Mouse (Mus musculus): ENCODE data around the gene Tmem132d. TPM values are rescaled to one million over a fixed set of nuclear protein-coding genes. Genes with fewer than 3 reads are reported as not detected.

The Tmem132d gene
- polyA plus RNA-seq, 1 experiment from 2014 or later, result 0.16 TPM

GRCm38 (mm10) chr5:128190243-128190820 lies 242.5 kb downstream of the Tmem132d start:
- 75% methylated on average over 14 of the region's 14 CpGs for WGBS
- H3K9me3 ChIP-seq (replicated peaks; ENCODE audit: control insufficient read depth, low read length), result no peaks in the 10 kb centered on the region; the same call in 1 of the 2 replicates
- H3K27me3 ChIP-seq (ENCODE audit: control insufficient read depth, insufficient read depth, low read length), result no peaks in the 10 kb centered on the region
- no peak overlapping the region for H3K9ac ChIP-seq (ENCODE audit: low read length)
- H3K27ac ChIP-seq (ENCODE audit: low read length), result no peak overlapping the region
- H3K4me3 ChIP-seq (ENCODE audit: low read length), result no peak overlapping the region
- no peaks in the 10 kb centered on the region for H3K4me1 ChIP-seq (ENCODE audit: control insufficient read depth, insufficient read depth, low read length)
- H3K4me2 ChIP-seq (ENCODE audit: low read depth, low read length), result no peak overlapping the region
- no peak for ATAC-seq (replicated peaks; ENCODE audit: extremely low read depth, insufficient read depth, low FRiP score)
- H3K36me3 ChIP-seq (ENCODE audit: control insufficient read depth, insufficient read depth), result no peaks in the 10 kb centered on the region

DNA sequence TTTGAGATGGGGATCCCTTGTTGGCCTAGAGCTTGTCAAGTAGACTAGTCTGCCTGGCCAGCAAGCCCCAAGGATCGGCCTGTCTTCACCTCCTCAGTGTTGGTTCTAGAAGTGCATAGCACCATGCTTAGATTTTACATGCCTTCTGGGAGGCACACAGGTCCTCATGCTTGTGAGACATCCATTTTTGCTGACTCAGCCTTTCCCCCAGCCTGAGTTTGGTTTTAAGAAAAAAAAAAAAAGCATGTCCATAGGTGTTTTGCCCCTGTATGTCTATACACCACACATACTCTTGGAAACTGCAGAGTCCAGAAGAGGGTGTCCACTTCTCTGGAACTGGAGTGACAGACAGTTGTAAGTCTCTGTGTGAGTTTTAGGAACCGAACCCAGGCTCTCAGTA lies 256.6 kb downstream of the Tmem132d start:
- Histone ChIP-seq H3K27me3 (ENCODE audit: control insufficient read depth, insufficient read depth, low read length) (no peaks in the 10 kb centered on the region), H3K36me3 (ENCODE audit: control insufficient read depth, insufficient read depth) (no peaks in the 10 kb centered on the region), H3K4me3 (ENCODE audit: low read length) (no peak overlapping the region), H3K4me2 (ENCODE audit: low read depth, low read length) (no peak overlapping the region), H3K4me1 (ENCODE audit: control insufficient read depth, insufficient read depth, low read length) (no peaks in the 10 kb centered on the region), H3K27ac (ENCODE audit: low read length) (no peak overlapping the region), H3K9me3 (replicated peaks; ENCODE audit: control insufficient read depth, low read length) (no peaks in the 10 kb centered on the region), H3K9ac (ENCODE audit: low read length) (no peak overlapping the region)
- no peak for ATAC-seq (replicated peaks; ENCODE audit: extremely low read depth, insufficient read depth, low FRiP score)
- WGBS, result 79% methylated on average over 2 of the region's 2 CpGs

DNA sequence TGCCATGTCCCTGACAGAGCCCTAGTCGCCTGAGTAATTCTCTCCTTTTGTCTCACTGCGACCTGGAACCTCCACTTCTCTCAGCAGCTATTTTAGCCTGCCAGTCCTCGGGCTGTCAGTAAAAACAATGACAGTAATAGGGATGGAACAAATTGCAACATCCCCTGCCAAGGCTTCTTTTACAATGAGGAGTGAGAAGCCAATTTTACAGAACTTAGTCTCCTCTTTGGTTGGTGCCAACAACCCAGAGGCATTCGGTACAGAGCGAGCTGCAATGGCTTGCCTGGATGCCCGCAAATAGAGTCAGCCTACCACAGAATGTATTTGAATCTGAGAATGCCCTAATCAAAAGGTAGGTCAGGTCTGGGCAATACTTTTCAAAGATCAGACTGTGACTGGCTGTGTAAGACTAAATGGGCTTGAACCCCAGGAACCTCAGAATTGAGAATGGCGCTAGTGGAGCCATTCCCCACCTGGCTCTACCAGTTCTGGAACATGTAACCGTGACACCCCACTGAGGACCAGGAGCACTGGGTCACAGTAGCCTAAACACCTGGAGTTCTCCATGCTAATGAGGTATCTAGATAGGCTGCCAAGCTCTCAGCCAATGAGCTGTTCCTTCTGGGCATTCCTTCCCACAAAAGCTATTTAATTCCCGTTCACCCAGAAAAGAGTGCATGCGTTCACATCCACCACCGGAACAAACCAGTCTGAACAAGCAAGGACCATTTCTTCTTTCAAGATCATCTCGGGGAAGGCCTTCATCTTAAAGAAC lies 273.8 kb downstream of the Tmem132d start:
- Histone ChIP-seq H3K27ac (ENCODE audit: low read length) (no peak overlapping the region), H3K36me3 (ENCODE audit: control insufficient read depth, insufficient read depth) (no peaks in the 10 kb centered on the region), H3K9me3 (replicated peaks; ENCODE audit: control insufficient read depth, low read length) (peaks cover 3% of the 10 kb centered on the region), H3K9ac (ENCODE audit: low read length) (no peak overlapping the region), H3K4me3 (ENCODE audit: low read length) (no peak overlapping the region), H3K4me2 (ENCODE audit: low read depth, low read length) (no peak overlapping the region), H3K27me3 (ENCODE audit: control insufficient read depth, insufficient read depth, low read length) (no peaks in the 10 kb centered on the region), H3K4me1 (ENCODE audit: control insufficient read depth, insufficient read depth, low read length) (no peaks in the 10 kb centered on the region)
- ATAC-seq (replicated peaks; ENCODE audit: extremely low read depth, insufficient read depth, low FRiP score), result no peak
- WGBS, result 74% methylated on average over 12 of the region's 12 CpGs

DNA sequence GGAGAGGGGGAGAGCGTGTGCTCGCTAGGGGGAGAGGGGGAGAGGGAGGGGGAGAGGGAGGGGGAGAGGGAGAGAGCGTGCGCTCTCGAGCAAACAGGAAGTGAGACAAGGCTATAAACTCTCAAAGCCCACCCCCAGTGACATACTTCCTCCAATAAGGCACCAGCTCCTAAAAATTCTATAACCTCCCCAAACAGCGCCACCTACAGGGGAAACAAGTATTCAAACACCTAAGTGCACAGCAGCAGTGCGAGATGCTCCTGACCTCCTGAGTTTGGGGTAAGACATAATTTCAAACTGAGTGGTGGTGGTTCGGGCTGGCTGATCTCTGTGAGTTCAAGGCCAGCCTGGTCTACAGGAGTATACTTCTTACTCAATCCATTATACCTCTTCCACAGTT lies 281.4 kb downstream of the Tmem132d start:
- Histone ChIP-seq H3K4me1 (ENCODE audit: control insufficient read depth, insufficient read depth, low read length) (no peaks in the 10 kb centered on the region), H3K36me3 (ENCODE audit: control insufficient read depth, insufficient read depth) (no peaks in the 10 kb centered on the region), H3K9me3 (replicated peaks; ENCODE audit: control insufficient read depth, low read length) (no peaks in the 10 kb centered on the region; the same call in 1 of the 2 replicates), H3K27ac (ENCODE audit: low read length) (no peak overlapping the region), H3K27me3 (ENCODE audit: control insufficient read depth, insufficient read depth, low read length) (no peaks in the 10 kb centered on the region), H3K9ac (ENCODE audit: low read length) (no peak overlapping the region), H3K4me2 (ENCODE audit: low read depth, low read length) (no peak overlapping the region), H3K4me3 (ENCODE audit: low read length) (no peak overlapping the region)
- no peak for ATAC-seq (replicated peaks; ENCODE audit: extremely low read depth, insufficient read depth, low FRiP score)
- 82% methylated on average over 7 of the region's 8 CpGs for WGBS

- Histone ChIP-seq H3K4me3 (ENCODE audit: low read length) (no peak overlapping the region), H3K9ac (ENCODE audit: low read length) (no peak overlapping the region), H3K4me1 (ENCODE audit: control insufficient read depth, insufficient read depth, low read length) (no peaks in the 10 kb centered on the region), H3K4me2 (ENCODE audit: low read depth, low read length) (no peak overlapping the region), H3K9me3 (replicated peaks; ENCODE audit: control insufficient read depth, low read length) (peaks cover 4% of the 10 kb centered on the region; the same call in 1 of the 2 replicates), H3K27me3 (ENCODE audit: control insufficient read depth, insufficient read depth, low read length) (no peaks in the 10 kb centered on the region), H3K27ac (ENCODE audit: low read length) (no peak overlapping the region), H3K36me3 (ENCODE audit: control insufficient read depth, insufficient read depth) (no peaks in the 10 kb centered on the region)
- 71% methylated on average over 15 of the region's 15 CpGs for WGBS
- no peak for ATAC-seq (replicated peaks; ENCODE audit: extremely low read depth, insufficient read depth, low FRiP score)
Observed at GRCm38 (mm10) chr5:128146901-128147645, 285.8 kb downstream of the Tmem132d start.

DNA sequence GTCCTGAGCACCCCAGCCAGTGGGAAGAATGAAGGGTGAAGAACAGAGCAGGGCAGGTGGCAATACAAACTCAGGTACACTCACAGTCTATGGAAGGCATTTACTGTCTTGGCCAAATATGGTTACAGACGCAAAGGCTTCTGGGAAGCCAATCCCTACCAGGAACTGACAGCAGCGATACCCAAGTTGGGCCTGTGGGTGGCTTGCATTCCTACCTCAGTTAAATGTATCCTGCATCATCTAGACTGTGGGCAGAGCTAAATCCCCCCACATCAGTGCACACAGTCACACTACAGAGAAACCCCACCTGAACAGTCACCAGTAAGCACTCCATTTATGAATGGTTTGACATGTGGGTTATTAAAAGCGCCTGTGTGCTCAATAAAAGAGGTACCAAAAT lies 288.1 kb downstream of the Tmem132d start:
- Histone ChIP-seq H3K4me2 (ENCODE audit: low read depth, low read length) (no peak overlapping the region), H3K27me3 (ENCODE audit: control insufficient read depth, insufficient read depth, low read length) (no peaks in the 10 kb centered on the region), H3K4me3 (ENCODE audit: low read length) (no peak overlapping the region), H3K4me1 (ENCODE audit: control insufficient read depth, insufficient read depth, low read length) (no peaks in the 10 kb centered on the region), H3K9ac (ENCODE audit: low read length) (no peak overlapping the region), H3K36me3 (ENCODE audit: control insufficient read depth, insufficient read depth) (no peaks in the 10 kb centered on the region), H3K9me3 (replicated peaks; ENCODE audit: control insufficient read depth, low read length) (peaks cover 4% of the 10 kb centered on the region; the same call in 1 of the 2 replicates), H3K27ac (ENCODE audit: low read length) (no peak overlapping the region)
- 74% methylated on average over 3 of the region's 3 CpGs for WGBS
- ATAC-seq (replicated peaks; ENCODE audit: extremely low read depth, insufficient read depth, low FRiP score), result no peak

GRCm38 (mm10) chr5:128136818-128137217 lies 296.1 kb downstream of the Tmem132d start:
- no peak for ATAC-seq (replicated peaks; ENCODE audit: extremely low read depth, insufficient read depth, low FRiP score)
- WGBS, result 44% methylated on average over 8 of the region's 8 CpGs

DNA sequence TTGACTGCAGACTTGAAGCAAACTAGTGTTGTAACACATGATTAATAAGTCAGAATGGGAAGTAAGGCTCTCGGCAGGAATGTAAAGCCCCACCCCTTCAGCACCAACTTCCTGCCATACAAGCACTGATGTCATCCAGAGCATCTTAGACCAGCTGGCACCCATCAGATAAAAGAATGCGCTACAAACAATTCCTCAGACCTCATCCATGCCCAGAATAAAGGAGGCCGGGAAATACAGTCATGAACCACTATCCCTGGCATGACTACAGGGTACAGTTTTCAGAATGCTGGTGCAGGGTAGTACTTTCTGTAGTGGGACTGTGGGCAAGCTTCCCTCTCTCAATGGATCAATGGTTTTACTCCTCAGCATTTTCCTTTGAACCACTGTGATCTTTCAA lies 310.2 kb downstream of the Tmem132d start:
- Histone ChIP-seq H3K9ac (ENCODE audit: low read length) (no peak overlapping the region), H3K9me3 (replicated peaks; ENCODE audit: control insufficient read depth, low read length) (peaks cover 2% of the 10 kb centered on the region), H3K27me3 (ENCODE audit: control insufficient read depth, insufficient read depth, low read length) (no peaks in the 10 kb centered on the region), H3K27ac (ENCODE audit: low read length) (no peak overlapping the region), H3K36me3 (ENCODE audit: control insufficient read depth, insufficient read depth) (no peaks in the 10 kb centered on the region), H3K4me3 (ENCODE audit: low read length) (no peak overlapping the region), H3K4me2 (ENCODE audit: low read depth, low read length) (no peak overlapping the region), H3K4me1 (ENCODE audit: control insufficient read depth, insufficient read depth, low read length) (no peaks in the 10 kb centered on the region)
- WGBS, result 56% methylated on average over 3 of the region's 3 CpGs
- no peak for ATAC-seq (replicated peaks; ENCODE audit: extremely low read depth, insufficient read depth, low FRiP score)

More at GRCm38 (mm10) chr5:128136818-128137217, 296.1 kb downstream of the Tmem132d start:
- Histone ChIP-seq H3K27ac (ENCODE audit: low read length) (no peak overlapping the region), H3K4me3 (ENCODE audit: low read length) (no peak overlapping the region), H3K4me2 (ENCODE audit: low read depth, low read length) (no peak overlapping the region), H3K36me3 (ENCODE audit: control insufficient read depth, insufficient read depth) (no peaks in the 10 kb centered on the region), H3K27me3 (ENCODE audit: control insufficient read depth, insufficient read depth, low read length) (no peaks in the 10 kb centered on the region), H3K9me3 (replicated peaks; ENCODE audit: control insufficient read depth, low read length) (no peaks in the 10 kb centered on the region), H3K9ac (ENCODE audit: low read length) (no peak overlapping the region), H3K4me1 (ENCODE audit: control insufficient read depth, insufficient read depth, low read length) (no peaks in the 10 kb centered on the region)

- WGBS, result 51% methylated on average over 3 of the region's 3 CpGs
- no peaks in the 10 kb centered on the region for H3K27me3 ChIP-seq (ENCODE audit: control insufficient read depth, insufficient read depth, low read length)
- peaks cover 2% of the 10 kb centered on the region; the same call in 1 of the 2 replicates for H3K9me3 ChIP-seq (replicated peaks; ENCODE audit: control insufficient read depth, low read length)
- H3K4me3 ChIP-seq (ENCODE audit: low read length), result no peak overlapping the region
- H3K36me3 ChIP-seq (ENCODE audit: control insufficient read depth, insufficient read depth), result no peaks in the 10 kb centered on the region
- no peak overlapping the region for H3K9ac ChIP-seq (ENCODE audit: low read length)
- H3K4me2 ChIP-seq (ENCODE audit: low read depth, low read length), result no peak overlapping the region
- H3K27ac ChIP-seq (ENCODE audit: low read length), result no peak overlapping the region
- no peaks in the 10 kb centered on the region for H3K4me1 ChIP-seq (ENCODE audit: control insufficient read depth, insufficient read depth, low read length)
- ATAC-seq (replicated peaks; ENCODE audit: extremely low read depth, insufficient read depth, low FRiP score), result no peak
Observed at GRCm38 (mm10) chr5:128119171-128119570, 313.7 kb downstream of the Tmem132d start.

Measured in heart, embryonic 16.5 days (tissue).